Mouse (Mus musculus): Measurements from ENCODE around the gene Ammecr1. TPM values are rescaled to one million over a fixed set of nuclear protein-coding genes. Genes with fewer than 3 reads are reported as not detected.

Ammecr1 gene
- 1 to 10 TPM; 3.8 to 3.9 TPM for total RNA-seq (2021)
- long read RNA-seq, experiment 1, full-length matches to known transcripts = 1 of 2 reads
- long read RNA-seq, experiment 1, partial matches to known transcripts = 0 of 2 reads
- long read RNA-seq, experiment 1, other reads (novel, unspliced or antisense) = 1 of 2 reads
- long read RNA-seq, experiment 2, partial matches to known transcripts = 0 of 2 reads
- long read RNA-seq, experiment 2, other reads (novel, unspliced or antisense) = 2 of 2 reads

GRCm38 (mm10) chrX:142966008-142966966, at the start of gene Ammecr1:
Gene Ammecr1 (minus strand): TSS chrX:142966728.
- peak; percentile 47 to 63 for DNase-seq (ENCODE audit: low spot score in 2 of 2)
- intact Hi-C loops (cut with DNase I) = loop anchor here (10.0 kb wide), 1 partner anchor 141 kb away; no protein-coding TSS in a partner anchor

DNA sequence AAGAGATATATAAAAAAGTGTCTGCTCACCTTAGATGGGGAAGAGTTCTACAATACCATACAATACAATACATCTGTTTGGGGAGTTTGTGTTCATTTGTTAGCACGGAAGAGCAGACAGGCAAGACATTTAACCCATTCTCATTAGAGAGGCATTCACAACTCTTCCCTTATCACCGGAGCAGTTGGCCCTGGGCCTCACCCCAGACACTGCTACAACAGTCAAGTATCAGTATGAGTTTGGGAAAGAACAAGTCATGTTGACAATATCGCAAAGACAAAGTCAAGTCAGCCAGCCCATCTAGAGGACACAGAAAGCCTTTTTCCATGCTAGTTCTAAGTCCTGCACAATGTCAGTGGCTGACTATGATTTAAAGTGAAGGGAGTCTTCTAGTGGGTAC, 47.6 kb upstream of the Ammecr1 start:
- DNase-seq (ENCODE audit: low spot score in 2 of 2) = no peak
- intact Hi-C loops (cut with DNase I) = no loop called here

DNA sequence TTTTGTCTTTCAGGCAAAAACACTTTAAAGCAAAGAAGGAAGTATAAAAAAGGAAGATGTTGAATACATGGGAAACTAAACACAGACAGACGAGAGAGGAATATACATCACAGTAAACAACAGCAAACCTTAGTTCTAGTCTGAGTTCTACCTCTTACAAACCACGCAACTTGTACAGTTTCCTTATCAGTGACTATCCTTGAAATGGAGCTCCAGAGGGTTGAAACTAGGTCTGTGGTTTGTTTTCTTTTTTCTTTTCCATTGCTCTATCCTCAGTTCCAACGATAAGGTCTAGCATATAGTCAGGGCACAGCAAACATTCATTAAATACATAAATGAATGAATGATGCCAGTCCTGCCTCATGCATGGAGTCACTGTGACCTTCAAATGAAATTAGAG, 45.8 kb upstream of the Ammecr1 start:
- no peak for DNase-seq (ENCODE audit: low spot score in 2 of 2)
- intact Hi-C loops (cut with DNase I) = no loop called here

DNA sequence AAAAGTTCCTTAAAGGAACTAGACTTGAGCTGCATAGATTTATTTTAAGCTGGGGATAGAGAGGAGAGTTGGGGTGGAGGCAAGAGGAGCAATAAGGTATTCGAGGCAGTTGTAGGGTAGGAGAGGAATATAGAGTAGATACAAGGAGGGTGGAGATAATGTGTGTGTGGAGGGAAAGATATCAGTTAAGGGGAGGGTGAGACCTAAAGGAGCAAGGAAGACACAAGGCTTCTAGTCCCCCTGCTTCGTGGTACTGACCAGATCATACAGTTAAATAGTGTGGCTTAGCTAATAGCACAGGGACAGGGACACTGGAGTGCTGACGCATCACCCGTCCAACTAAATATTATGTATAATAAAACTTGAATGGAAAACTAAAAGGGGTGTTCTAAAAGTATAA, 45.3 kb upstream of the Ammecr1 start:
- intact Hi-C loops (cut with DNase I) = no loop called here
- no peak for DNase-seq (ENCODE audit: low spot score in 2 of 2)

- intact Hi-C loops (cut with DNase I) = no loop called here
- no peak for DNase-seq (ENCODE audit: low spot score in 2 of 2)
Observed at GRCm38 (mm10) chrX:143004131-143004846, 37.8 kb upstream of the Ammecr1 start.

DNA sequence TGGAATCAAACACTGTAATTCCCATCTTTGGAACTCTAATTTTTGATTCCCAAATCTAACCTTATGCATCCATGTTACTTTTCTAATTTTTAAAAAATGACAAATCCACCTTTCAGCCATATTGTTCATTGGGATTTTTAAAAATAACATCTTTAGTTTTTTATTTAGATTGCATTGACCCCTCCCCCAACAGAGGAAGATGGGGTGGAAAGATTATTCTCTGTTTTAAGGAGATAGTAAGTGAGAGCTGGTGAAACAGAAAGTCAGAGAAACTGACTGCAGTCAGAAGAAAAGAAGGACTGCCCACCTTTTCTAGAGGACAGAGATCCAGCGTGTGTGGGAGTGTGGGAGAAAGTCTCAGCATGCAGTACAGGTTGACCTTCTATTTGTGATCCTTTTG, 30.7 kb upstream of the Ammecr1 start:
- intact Hi-C loops (cut with DNase I) = no loop called here
- no peak for DNase-seq (ENCODE audit: low spot score in 2 of 2)

GRCm38 (mm10) chrX:142994514-142994913, 28.0 kb upstream of the Ammecr1 start:
- DNase-seq (ENCODE audit: low spot score in 2 of 2) = no peak
- intact Hi-C loops (cut with DNase I) = no loop called here

GRCm38 (mm10) chrX:142984170-142984569, 17.6 kb upstream of the Ammecr1 start:
- intact Hi-C loops (cut with DNase I) = no loop called here
- no peak for DNase-seq (ENCODE audit: low spot score in 2 of 2)

DNA sequence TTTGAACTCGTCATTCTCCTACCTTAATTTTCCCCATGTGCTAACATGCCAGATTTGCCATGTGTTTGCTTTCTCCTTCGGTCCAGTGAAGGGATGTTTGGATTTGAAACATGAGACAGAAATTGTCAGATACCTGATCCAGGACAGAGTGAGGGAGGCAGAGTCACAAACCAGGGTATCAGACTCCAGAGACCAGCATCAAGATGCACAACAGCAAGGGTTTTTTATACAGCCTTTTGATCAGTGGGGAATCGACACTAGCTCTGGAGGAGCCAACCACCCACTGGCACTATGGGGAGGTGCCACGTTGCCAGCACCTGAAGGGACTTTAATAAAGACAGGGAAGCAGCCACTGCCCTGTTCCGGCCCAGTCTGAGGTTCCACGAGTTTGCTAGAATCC, 17.1 kb upstream of the Ammecr1 start:
- DNase-seq (ENCODE audit: low spot score in 2 of 2) = no peak
- intact Hi-C loops (cut with DNase I) = no loop called here

- intact Hi-C loops (cut with DNase I) = no loop called here
- no peak for DNase-seq (ENCODE audit: low spot score in 2 of 2)
Observed at GRCm38 (mm10) chrX:142981530-142982130, 15.1 kb upstream of the Ammecr1 start.

GRCm38 (mm10) chrX:142980855-142981529, 14.5 kb upstream of the Ammecr1 start:
- no peak for DNase-seq (ENCODE audit: low spot score in 2 of 2)
- intact Hi-C loops (cut with DNase I) = no loop called here

GRCm38 (mm10) chrX:142979224-142979623, 12.7 kb upstream of the Ammecr1 start:
- DNase-seq (ENCODE audit: low spot score in 2 of 2) = no peak
- intact Hi-C loops (cut with DNase I) = no loop called here

DNA sequence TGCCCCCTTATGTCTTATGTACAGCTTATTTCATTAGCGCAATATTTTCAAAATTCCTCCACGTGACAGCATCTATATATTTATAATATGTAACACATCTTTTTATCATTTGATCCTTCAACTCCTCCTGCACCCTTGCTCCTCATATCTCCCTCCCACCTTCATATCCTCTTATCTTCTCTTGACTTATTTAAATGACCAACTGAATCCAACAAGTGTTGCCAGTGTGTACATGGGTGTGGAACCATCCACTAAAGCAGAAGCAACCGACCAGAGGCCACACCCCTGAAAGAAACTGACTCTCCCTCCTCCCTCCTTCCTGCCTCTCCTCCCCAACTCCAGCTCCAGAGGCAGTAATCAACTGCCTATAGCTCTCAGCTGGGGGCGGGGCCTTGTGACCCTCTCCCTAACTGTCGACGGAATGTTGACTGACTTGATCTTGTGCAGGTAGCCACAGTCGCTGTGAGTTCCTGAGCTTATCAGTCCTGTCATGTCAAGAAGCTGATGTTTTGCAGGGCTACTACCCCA, 6.0 kb upstream of the Ammecr1 start:
- DNase-seq (ENCODE audit: low spot score in 2 of 2) = no peak
- intact Hi-C loops (cut with DNase I) = no loop called here

DNA sequence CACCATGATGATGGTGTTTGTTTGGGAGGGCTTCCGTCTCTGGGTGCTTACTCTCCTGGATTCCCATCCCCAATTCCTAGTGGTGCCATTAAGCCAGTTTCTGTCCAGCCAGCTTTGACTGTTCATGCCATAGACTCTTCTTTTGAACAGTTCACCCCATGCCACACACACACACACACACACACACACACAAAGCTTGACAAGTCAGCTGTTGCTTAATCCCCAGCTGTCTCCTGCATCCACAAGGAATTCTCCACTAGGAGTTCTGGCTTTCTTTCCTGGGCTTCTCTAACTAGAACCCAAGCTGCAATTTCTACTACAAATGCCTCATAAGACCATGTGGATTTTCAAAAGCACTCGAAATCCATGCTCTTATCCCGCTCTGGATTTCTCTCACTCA, 5.2 kb upstream of the Ammecr1 start:
- DNase-seq (ENCODE audit: low spot score in 2 of 2) = no peak
- intact Hi-C loops (cut with DNase I) = no loop called here

- intact Hi-C loops (cut with DNase I) = loop anchor here (10.0 kb wide), 1 partner anchor 142 kb away; no protein-coding TSS in a partner anchor
- DNase-seq (ENCODE audit: low spot score in 2 of 2) = no peak
Observed at GRCm38 (mm10) chrX:142967067-142967466, 539 bp upstream of the Ammecr1 start.

- intact Hi-C loops (cut with DNase I) = loop anchor here (10.0 kb wide), 1 partner anchor 141 kb away; no protein-coding TSS in a partner anchor
- DNase-seq (ENCODE audit: low spot score in 2 of 2) = no peak
Observed at GRCm38 (mm10) chrX:142965236-142966007, 1.1 kb downstream of the Ammecr1 start.

DNA sequence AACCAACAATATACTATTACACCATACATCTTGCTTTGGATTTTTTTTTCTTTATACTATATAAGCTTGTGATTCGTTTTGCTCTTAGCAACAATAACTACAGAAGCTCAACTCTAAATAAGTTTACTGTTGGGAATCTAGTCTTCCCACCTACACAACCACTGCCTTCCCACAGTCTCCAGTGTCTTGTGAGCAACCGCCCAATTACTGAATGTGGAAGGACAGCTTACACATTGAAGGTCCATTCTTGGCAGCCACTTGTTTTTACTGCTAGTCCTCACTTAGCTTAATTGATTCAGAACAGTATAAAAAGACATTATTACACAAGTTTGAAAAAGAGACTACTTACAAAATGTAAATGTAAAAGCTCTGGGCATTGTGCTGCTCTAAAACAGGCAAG, 6.1 kb downstream of the Ammecr1 start:
- intact Hi-C loops (cut with DNase I) = loop anchor here (10.0 kb wide), 1 partner anchor 136 kb away; no protein-coding TSS in a partner anchor
- DNase-seq (ENCODE audit: low spot score in 2 of 2) = no peak

All from left cerebral cortex, postnatal 14 days (tissue).